Mouse (Mus musculus) neutrophil, adult 59 days (primary cell): Measurements from ENCODE around the gene Gm11541. TPM values are rescaled to one million over a fixed set of nuclear protein-coding genes. Genes with fewer than 3 reads are reported as not detected.

Experiments
- total RNA-seq, 2 experiments: library from RNA; stranded (reverse); gene quantifications; 1 replicate in 1 of 2; 2 replicates in 1 of 2; pipeline ENCODE4 v1.2.4; 2023

Gene Gm11541
- not detected for total RNA-seq

GRCm38 (mm10) chr11:94704472-94704871 is at the start of gene Gm11541:
Gene Gm11541, minus strand, starts transcription at chr11:94704499.

GRCm38 (mm10) chr11:94741732-94742272 is 37.5 kb upstream of the Gm11541 start, which contains the start of gene Cdc34b:
Gene Cdc34b, plus strand, starts transcription at chr11:94741782.

GRCm38 (mm10) chr11:94676754-94677606 is 27.3 kb downstream of the Gm11541 start, which contains the start of gene Xylt2:
Gene Xylt2, minus strand, starts transcription at chr11:94677515.

GRCm38 (mm10) chr11:94653663-94654436 is 50.4 kb downstream of the Gm11541 start, which contains the start of the genes Mrpl27 and Eme1:
Gene Mrpl27, plus strand, starts transcription at chr11:94653767.
Gene Eme1, minus strand, starts transcription at chr11:94653964.

Other genes starting within 250 kb of the Gm11541 start
- 1 to 10 TPM in 1 of 2 experiments, under 1 TPM in 1; 0.37 to 2.5 TPM for gene Cacna1g, start 230.3 kb downstream of the Gm11541 start, total RNA-seq
- not detected for gene Spata20, start 218.3 kb downstream of the Gm11541 start, total RNA-seq
- gene Epn3, start 204.5 kb downstream of the Gm11541 start, total RNA-seq, result not detected
- gene Mycbpap, start 182.8 kb downstream of the Gm11541 start, total RNA-seq, result not detected
- gene Rsad1, start 155.2 kb downstream of the Gm11541 start, total RNA-seq, result under 1 TPM; 0.57 to 0.62 TPM
- not detected for gene Chad, start 139.5 kb downstream of the Gm11541 start, total RNA-seq
- 1 to 10 TPM; 1.4 to 2.4 TPM for gene Acsf2, start 102.6 kb downstream of the Gm11541 start, total RNA-seq
- gene Lrrc59, start 74.7 kb downstream of the Gm11541 start, total RNA-seq, result 10 to 100 TPM; 68.3 to 74.2 TPM
- 10 to 100 TPM; 15.7 to 17.0 TPM for gene Mrpl27, start 50.7 kb downstream of the Gm11541 start, total RNA-seq
- 10 to 100 TPM in 1 of 2 experiments, 1 to 10 TPM in 1; 8.1 to 10.2 TPM for gene Eme1, start 50.5 kb downstream of the Gm11541 start, total RNA-seq
- gene Xylt2, start 27.0 kb downstream of the Gm11541 start, total RNA-seq, result 1 to 10 TPM; 4.8 to 5.8 TPM
- gene Cdc34b, start 37.3 kb upstream of the Gm11541 start, total RNA-seq, result not detected
- gene Tmem92, start 78.2 kb upstream of the Gm11541 start, total RNA-seq, result not detected
- gene Col1a1, start 231.7 kb upstream of the Gm11541 start, total RNA-seq, result 100 to 1,000 TPM in 1 of 2 experiments, 10 to 100 TPM in 1; 55.0 to 105 TPM